In the genomic region with DNA sequence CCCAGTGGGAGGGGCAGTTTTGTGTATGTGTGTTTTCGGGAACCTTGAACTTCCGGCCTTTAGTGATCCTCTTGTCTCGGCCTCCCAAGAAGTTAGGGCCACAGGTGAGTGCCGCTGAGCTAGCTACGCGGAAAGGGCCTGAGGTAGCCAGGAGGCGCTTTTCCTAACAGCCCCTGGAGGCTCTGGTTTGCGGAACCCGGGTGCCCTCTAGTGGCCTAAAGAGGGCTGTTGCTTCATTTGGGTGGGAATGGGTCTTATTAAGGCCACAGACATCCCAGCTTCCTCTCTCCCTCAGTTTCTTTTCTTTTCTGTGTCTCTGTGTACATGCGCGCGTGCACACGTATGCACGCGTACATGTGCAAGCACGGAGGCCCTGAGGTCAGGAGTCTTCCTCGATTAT, we compare ENCODE assay signal across 9 mouse cellular contexts. TPM values are rescaled to one million over a fixed set of nuclear protein-coding genes. Genes with fewer than 3 reads are reported as not detected.
A peak's percentile ranks its signal among the peaks of the same experiment; 100 is the strongest.
DNase-seq lines count a peak whose midpoint lies in the region; ATAC-seq and TF ChIP-seq lines count a peak whose summit lies in the region.
"Had no signal": no experiment of that assay in that cellular context is flagged by ENCODE, and none has a peak within 500 bp of the region (broad histone marks: within the 10 kb centered on the region; RNA-seq: fewer than 3 reads in every experiment).

No protein-coding gene starts in this region.

- no peak for TF ChIP-seq EP300 in MEL (IDR thresholded peaks at IDR 0.05; ENCODE audit: low read depth in 1 of 2, low read length in 2 of 2)

- no peak overlapping the region for H3K9ac ChIP-seq in MEL (ENCODE audit: control insufficient read depth, low read depth, low read length, poor library complexity, severe bottlenecking)
- no peak overlapping the region for H3K9ac ChIP-seq in forebrain, embryonic 12.5 days

- H3K36me3 ChIP-seq in MEL (ENCODE audit: control insufficient read depth in 1 of 2, insufficient read depth in 2 of 2, low read length in 2 of 2), result peaks cover 0 to 3% of the 10 kb centered on the region in 2 experiments; a peak in 1 of 4 replicates
- peaks cover 33% of the 10 kb centered on the region for H3K36me3 ChIP-seq in forebrain, embryonic 12.5 days (replicated peaks)

- peak; percentile 75 to 93 (median 93) for TF ChIP-seq CTCF in MEL (IDR thresholded peaks at IDR 0.05 in 2 of 3, conservative IDR thresholded peaks at IDR 0.05 in 1 of 3; ENCODE audit: control insufficient read depth in 1 of 3, insufficient read depth in 1 of 3, low read depth in 2 of 3, low read length in 3 of 3, poor library complexity in 1 of 3, severe bottlenecking in 1 of 3)

- TF ChIP-seq RAD21 in MEL (IDR thresholded peaks at IDR 0.05; ENCODE audit: low read depth, low read length), result peak; percentile 80

- no peak overlapping the region for H3K4me2 ChIP-seq in forebrain, embryonic 12.5 days

- H3K27me3 ChIP-seq in MEL (ENCODE audit: control insufficient read depth in 1 of 2, insufficient read depth in 2 of 2, low read length in 2 of 2), result no peaks in the 10 kb centered on the region
- no peaks in the 10 kb centered on the region for H3K27me3 ChIP-seq in forebrain, embryonic 12.5 days
- H3K27me3 ChIP-seq: megakaryocyte, embryonic 14.5 days had no signal

- peak; percentile 44; the same call in 1 of the 2 replicates for ATAC-seq in forebrain, embryonic 12.5 days (ENCODE audit: low FRiP score)

- H3K27ac ChIP-seq in MEL (ENCODE audit: control insufficient read depth, low read depth, low read length), result no peak overlapping the region
- no peak overlapping the region for H3K27ac ChIP-seq in forebrain, embryonic 12.5 days

- no peaks in the 10 kb centered on the region for H3K9me3 ChIP-seq in MEL (replicated peaks; ENCODE audit: insufficient read depth, low read length)
- H3K9me3 ChIP-seq in forebrain, embryonic 12.5 days, result no peaks in the 10 kb centered on the region
- H3K9me3 ChIP-seq: megakaryocyte, embryonic 14.5 days had no signal

- TF ChIP-seq POLR2A in MEL (IDR thresholded peaks at IDR 0.05; ENCODE audit: control insufficient read depth in 1 of 2, insufficient read depth in 1 of 2, low read depth in 1 of 2, low read length in 2 of 2, poor library complexity in 1 of 2), result no peak

- DNase-seq in MEL (ENCODE audit: low read depth, low spot score), result peak; percentile 75
- DNase-seq in c-Kit-negative CD71-positive TER-119-positive erythroid progenitor cells, embryonic 14.5 days (ENCODE audit: low read depth, low spot score), result peak; percentile 24
- peak; percentile 83 for DNase-seq in heart, postnatal 4 days
- peak; percentile 71 for DNase-seq in layer of hippocampus, adult 9-10 months (ENCODE audit: low spot score)
- DNase-seq in lung, postnatal 14 days, result peak; percentile 83
- peak; percentile 76 for DNase-seq in right cerebral cortex, adult 18-20 months
- peak; percentile 85 for DNase-seq in thymus, postnatal 4 days

- H3K79me2 ChIP-seq in MEL (ENCODE audit: control insufficient read depth, insufficient read depth, low read length, poor library complexity), result no peaks in the 10 kb centered on the region

- no peak overlapping the region for H3K4me3 ChIP-seq in MEL (ENCODE audit: control insufficient read depth in 1 of 2, insufficient read depth in 1 of 2, low read depth in 2 of 2, low read length in 2 of 2)
- H3K4me3 ChIP-seq in forebrain, embryonic 12.5 days (replicated peaks), result no peak overlapping the region
- H3K4me3 ChIP-seq: megakaryocyte, embryonic 14.5 days had no signal

- no peaks in the 10 kb centered on the region for H3K4me1 ChIP-seq in MEL (ENCODE audit: control insufficient read depth in 1 of 2, insufficient read depth in 2 of 2, low read length in 2 of 2)
- no peaks in the 10 kb centered on the region for H3K4me1 ChIP-seq in forebrain, embryonic 12.5 days

- WGBS in forebrain, embryonic 12.5 days, result 14% methylated on average over 17 of the region's 17 CpGs

TF ChIP-seq in MEL, 35 proteins besides CTCF, POLR2A, EP300 and RAD21:
- peak; percentile 77 for TF ChIP-seq SMC3 (IDR thresholded peaks at IDR 0.05; ENCODE audit: low read depth, low read length)
- no peak for TF ChIP-seq MAX (IDR thresholded peaks at IDR 0.05; ENCODE audit: low read length)
- TF ChIP-seq ZC3H11A (IDR thresholded peaks at IDR 0.05; ENCODE audit: low read depth, low read length), result peak; percentile 55
- TF ChIP-seq MAFK (IDR thresholded peaks at IDR 0.05; ENCODE audit: borderline replicate concordance, low read depth, low read length), result no peak

RNA-seq across cellular contexts. Expression of gene Sh2b2, which starts 6.5 kb away (rescaled TPM):
- total RNA-seq in MEL (2012; rRNA removed), result not detected in 2 replicates
- under 1 TPM in 1 of 2 experiments, not detected in 1; 0.07 TPM for polyA plus RNA-seq in MEL (2012; ENCODE audit: insufficient read depth in 1 of 2, insufficient read length in 2 of 2, low read depth in 1 of 2, low replicate concordance in 2 of 2, missing spikeins in 1 of 2)
- polyA plus RNA-seq in forebrain, embryonic 12.5 days (2016; fragmentation: Nextera tagmentation; extraction: Ambion mirVana), result 19.6 and 21.7 TPM in 2 replicates
- 1 to 10 TPM; 2.3 to 2.5 TPM for total RNA-seq in heart, postnatal 4 days (2021)

RNA-seq across cellular contexts. Expression of gene Prkrip1, which starts 54.1 kb away (rescaled TPM):
- 55.1 and 55.6 TPM in 2 replicates for total RNA-seq in MEL (2012; rRNA removed)
- 10 to 100 TPM in 1 of 2 experiments, not detected in 1; 84.1 TPM for polyA plus RNA-seq in MEL (2012; ENCODE audit: insufficient read depth in 1 of 2, insufficient read length in 2 of 2, low read depth in 1 of 2, low replicate concordance in 2 of 2, missing spikeins in 1 of 2)
- 71.0 and 80.1 TPM in 2 replicates for polyA plus RNA-seq in forebrain, embryonic 12.5 days (2016; fragmentation: Nextera tagmentation; extraction: Ambion mirVana)
- total RNA-seq in heart, postnatal 4 days (2021), result 10 to 100 TPM; 27.9 to 32.6 TPM

Comparison
In these comparisons a context has a peak if more than half of its experiments do, and no peak if none do; other contexts are left out.
1. DNase-seq: peak in every context shown above with its lines; median percentile 85 in thymus, postnatal 4 days; 83 in heart, postnatal 4 days; 83 in lung, postnatal 14 days; 76 in right cerebral cortex, adult 18-20 months; 75 in MEL; 71 in layer of hippocampus, adult 9-10 months; 24 in c-Kit-negative CD71-positive TER-119-positive erythroid progenitor cells, embryonic 14.5 days.